Mouse (Mus musculus): ENCODE results near the gene Fer.

GRCm38 (mm10) chr17:64018240-64018639 is 155.4 kb downstream of the Fer start:
- TF ChIP-seq CTCF (IDR thresholded peaks at IDR 0.05; ENCODE audit: extremely low read depth, insufficient read depth, insufficient read length, insufficient replicate concordance) (no peak), POLR2A (IDR thresholded peaks at IDR 0.05; ENCODE audit: low read depth, low read length) (no peak)

Measured in spleen, adult 2 months (tissue).